Mouse (Mus musculus) C2C12 (cell line): ENCODE measurements around the gene Jkamp. TPM values are rescaled to one million over a fixed set of nuclear protein-coding genes. Genes with fewer than 3 reads are reported as not detected.
"Not testable (repeated sequence)": the region's sequence is repeated elsewhere in the genome, so short reads cannot be mapped to it uniquely, and the experiment has no call there.

ENCODE experiments used
- H3K27me3 ChIP-seq: one replicate; pipeline ENCODE4 v1.6.1; 2011; ENCODE audit not compliant: control insufficient read depth, insufficient read depth, insufficient read length
- H3K36me3 ChIP-seq: one replicate; pipeline ENCODE4 v1.6.1; 2011; ENCODE audit not compliant: control insufficient read depth, insufficient read depth
- H3K4me3 ChIP-seq: one replicate; pipeline ENCODE4 v1.5.1; 2011; ENCODE audit warnings: mild to moderate bottlenecking, control low read depth; ENCODE audit not compliant: poor library complexity, insufficient read depth, severe bottlenecking
- H3K79me2 ChIP-seq: one replicate; pipeline ENCODE4 v1.6.1; 2011; ENCODE audit not compliant: control insufficient read depth, insufficient read depth
- H3K79me3 ChIP-seq: one replicate; pipeline ENCODE4 v1.6.1; 2011; ENCODE audit warnings: low read depth, control low read depth
- H3ac ChIP-seq: one replicate; pipeline ENCODE3; 2011; ENCODE audit warnings: low read depth; ENCODE audit not compliant: control insufficient read depth, insufficient read length
- CEBPB ChIP-seq: IDR thresholded peaks from one replicate; pipeline ENCODE4 v1.6.1; 2011; ENCODE audit warnings: low read depth, mild to moderate bottlenecking, control low read depth, moderate library complexity
- CTCF ChIP-seq: IDR thresholded peaks from one replicate; pipeline ENCODE4 v1.5.1; 2011; ENCODE audit not compliant: control insufficient read depth, insufficient read depth, insufficient read length
- FOSL1 ChIP-seq: IDR thresholded peaks from one replicate; pipeline ENCODE4 v1.8.0; 2011; ENCODE audit warnings: mild to moderate bottlenecking, low read length; ENCODE audit not compliant: poor library complexity, insufficient read depth, severe bottlenecking
- MAX ChIP-seq: IDR thresholded peaks from one replicate; pipeline ENCODE4 v1.6.1; 2011; ENCODE audit warnings: mild to moderate bottlenecking, control low read depth
- MYOD1 ChIP-seq: IDR thresholded peaks from one replicate; pipeline ENCODE4 v1.6.1; 2011; ENCODE audit warnings: low read depth; ENCODE audit not compliant: control insufficient read depth, insufficient read length
- MYOG ChIP-seq: IDR thresholded peaks from one replicate; pipeline ENCODE4 v1.6.1; 2011; ENCODE audit not compliant: control insufficient read depth, insufficient read length; ENCODE audit errors: extremely low read depth
- USF1 ChIP-seq: IDR thresholded peaks from one replicate; pipeline ENCODE4 v1.6.1; 2011; ENCODE audit warnings: low read depth, mild to moderate bottlenecking, control low read depth, moderate library complexity
- polyA plus RNA-seq: library from polyadenylated mRNA; unstranded; fragments of >200 nt; fragmentation: generic; extraction: Trizol; gene quantifications from one replicate; pipeline ENCODE4 v1.2.1, GENCODE M21; 2012; ENCODE audit warnings: missing spikeins

Gene Jkamp
- polyA plus RNA-seq, 1 experiment = 19.4 TPM

GRCm38 (mm10) chr12:72041238-72041637, 44.2 kb upstream of the Jkamp start:
- Histone ChIP-seq H3K4me3 (no peak overlapping the region), H3ac (no peak overlapping the region), H3K79me2 (no peaks in the 10 kb centered on the region), H3K36me3 (no peaks in the 10 kb centered on the region), H3K27me3 (no peaks in the 10 kb centered on the region), H3K79me3 (no peaks in the 10 kb centered on the region)
- TF ChIP-seq USF1 = no peak
- no peak for TF ChIP-seq CEBPB
- no peak for TF ChIP-seq CTCF
- TF ChIP-seq MAX = no peak
- TF ChIP-seq FOSL1 = no peak
- TF ChIP-seq MYOD1 = no peak
- TF ChIP-seq MYOG = no peak

- no peak for TF ChIP-seq CEBPB
- no peak for TF ChIP-seq MYOG
- TF ChIP-seq FOSL1 = no peak
- no peak for TF ChIP-seq USF1
- no peak for TF ChIP-seq MYOD1
- TF ChIP-seq MAX = no peak
- TF ChIP-seq CTCF = no peak
- H3K79me2 ChIP-seq = no peaks in the 10 kb centered on the region
- no peaks in the 10 kb centered on the region for H3K36me3 ChIP-seq
- no peaks in the 10 kb centered on the region for H3K27me3 ChIP-seq
- no peak overlapping the region for H3K4me3 ChIP-seq
- H3ac ChIP-seq = no peak overlapping the region
- no peaks in the 10 kb centered on the region for H3K79me3 ChIP-seq
Observed at GRCm38 (mm10) chr12:72047513-72047912, 37.9 kb upstream of the Jkamp start.

GRCm38 (mm10) chr12:72050156-72050555, 35.2 kb upstream of the Jkamp start:
- not testable (repeated sequence) for H3K79me2 ChIP-seq, H3K79me3 ChIP-seq, H3K36me3 ChIP-seq, H3ac ChIP-seq, H3K27me3 ChIP-seq, H3K4me3 ChIP-seq

- H3K36me3 ChIP-seq = no peaks in the 10 kb centered on the region
- H3K4me3 ChIP-seq = no peak overlapping the region
- no peaks in the 10 kb centered on the region for H3K79me2 ChIP-seq
- no peaks in the 10 kb centered on the region for H3K79me3 ChIP-seq
- no peaks in the 10 kb centered on the region for H3K27me3 ChIP-seq
- H3ac ChIP-seq = no peak overlapping the region
- TF ChIP-seq MYOG = no peak
- no peak for TF ChIP-seq CTCF
- no peak for TF ChIP-seq CEBPB
- no peak for TF ChIP-seq FOSL1
- no peak for TF ChIP-seq MAX
- TF ChIP-seq USF1 = no peak
- no peak for TF ChIP-seq MYOD1
Observed at GRCm38 (mm10) chr12:72050821-72051220, 34.6 kb upstream of the Jkamp start.

- no peaks in the 10 kb centered on the region for H3K36me3 ChIP-seq
Observed at GRCm38 (mm10) chr12:72052571-72052970, 32.8 kb upstream of the Jkamp start.

GRCm38 (mm10) chr12:72053303-72053702, 32.1 kb upstream of the Jkamp start:
- no peaks in the 10 kb centered on the region for H3K36me3 ChIP-seq
- no peaks in the 10 kb centered on the region for H3K79me3 ChIP-seq
- H3ac ChIP-seq = no peak overlapping the region
- TF ChIP-seq CEBPB (no peak), MAX (no peak), CTCF (no peak), MYOG (no peak), USF1 (no peak), FOSL1 (no peak), MYOD1 (no peak)
- no peaks in the 10 kb centered on the region for H3K27me3 ChIP-seq
- no peaks in the 10 kb centered on the region for H3K79me2 ChIP-seq
- no peak overlapping the region for H3K4me3 ChIP-seq

More at GRCm38 (mm10) chr12:72052571-72052970, 32.8 kb upstream of the Jkamp start:
- no peak overlapping the region for H3K4me3 ChIP-seq
- no peaks in the 10 kb centered on the region for H3K79me3 ChIP-seq
- TF ChIP-seq FOSL1 (no peak), CTCF (no peak), CEBPB (no peak), MYOG (no peak), MYOD1 (no peak), MAX (no peak), USF1 (no peak)
- H3K79me2 ChIP-seq = no peaks in the 10 kb centered on the region
- no peak overlapping the region for H3ac ChIP-seq
- H3K27me3 ChIP-seq = no peaks in the 10 kb centered on the region

GRCm38 (mm10) chr12:72053851-72054250, 31.5 kb upstream of the Jkamp start:
- Histone ChIP-seq H3K27me3 (no peaks in the 10 kb centered on the region), H3K36me3 (no peaks in the 10 kb centered on the region), H3K4me3 (no peak overlapping the region), H3K79me2 (no peaks in the 10 kb centered on the region), H3ac (no peak overlapping the region), H3K79me3 (no peaks in the 10 kb centered on the region)
- no peak for TF ChIP-seq CTCF
- TF ChIP-seq FOSL1 = no peak
- TF ChIP-seq MAX = no peak
- no peak for TF ChIP-seq MYOD1
- TF ChIP-seq USF1 = no peak
- TF ChIP-seq CEBPB = no peak
- no peak for TF ChIP-seq MYOG
